Mouse (Mus musculus) G1E (cell line): Measurements from ENCODE around the gene BC035044. TPM values are rescaled to one million over a fixed set of nuclear protein-coding genes. Genes with fewer than 3 reads are reported as not detected.
"Not testable (repeated sequence)": the region's sequence is repeated elsewhere in the genome, so short reads cannot be mapped to it uniquely, and the experiment has no call there.

ENCODE experiments used
- ATAC-seq: 2 replicates; pipeline ENCODE4 v1.8.0; 2016; ENCODE audit warnings: mild to moderate bottlenecking; ENCODE audit not compliant: insufficient number of reproducible peaks, poor library complexity, low FRiP score, severe bottlenecking; ENCODE audit errors: extremely low read depth
- DNase-seq: peaks from one replicate; pipeline ENCODE4 v3.0.0; 2012; ENCODE audit warnings: low spot score
- H3K27me3 ChIP-seq: 2 replicates; pipeline ENCODE4 v1.6.1; 2012; ENCODE audit warnings: mild to moderate bottlenecking, low read length, inconsistent platforms; ENCODE audit not compliant: insufficient read depth
- H3K36me3 ChIP-seq: replicated peaks from 2 replicates; pipeline ENCODE3; 2012; ENCODE audit warnings: mild to moderate bottlenecking, inconsistent platforms
- H3K4me1 ChIP-seq: 2 replicates; pipeline ENCODE4 v1.6.1; 2012; ENCODE audit warnings: low read depth, low read length, inconsistent platforms, mixed read lengths; ENCODE audit not compliant: insufficient read depth
- H3K4me3 ChIP-seq: 2 replicates; pipeline ENCODE4 v1.5.1; 2012; ENCODE audit warnings: low read depth, mild to moderate bottlenecking, inconsistent platforms, low read length, moderate library complexity, mixed read lengths
- H3K9me3 ChIP-seq: replicated peaks from 2 replicates; pipeline ENCODE4 v1.6.1; 2012; ENCODE audit warnings: inconsistent platforms
- CTCF ChIP-seq: IDR thresholded peaks from 2 replicates; pipeline ENCODE4 v1.5.1; 2012; ENCODE audit warnings: low read depth, low read length, inconsistent platforms, mixed read lengths
- GATA1 ChIP-seq: IDR thresholded peaks from 2 replicates; pipeline ENCODE4 v1.6.1; 2012; ENCODE audit warnings: borderline replicate concordance, low read length, inconsistent platforms, mixed read lengths
- GATA2 ChIP-seq: IDR thresholded peaks from 2 replicates; pipeline ENCODE4 v1.6.1; 2012; ENCODE audit warnings: low read depth, low read length, inconsistent platforms, borderline replicate concordance
- POLR2AphosphoS5 ChIP-seq: IDR thresholded peaks from 2 replicates; pipeline ENCODE4 v1.6.1; 2012; ENCODE audit warnings: low read depth, low read length, inconsistent platforms; ENCODE audit not compliant: insufficient replicate concordance
- TAL1 ChIP-seq: conservative IDR thresholded peaks from 2 replicates; pipeline ENCODE4 v1.6.1; 2012; ENCODE audit warnings: low read depth, low read length, inconsistent platforms, mixed read lengths
- polyA plus RNA-seq: library from polyadenylated mRNA; stranded (reverse); fragments of >175 nt; gene quantifications from 2 replicates; pipeline ENCODE4 v1.2.3, GENCODE M21; 2012
- total RNA-seq, 2 experiments: library from RNA; stranded (forward) in 1 of 2; stranded (reverse) in 1 of 2; fragments of 200-1000 nt in 1 of 2; fragments of >200 nt in 1 of 2; fragmentation: Nextera tagmentation in 1 of 2; gene quantifications; 2 replicates each; pipeline ENCODE4 v1.2.3; 2014 to 2017

BC035044 gene
- total and polyA plus RNA-seq, 3 experiments: 0.05 TPM; not detected in 2

DNA sequence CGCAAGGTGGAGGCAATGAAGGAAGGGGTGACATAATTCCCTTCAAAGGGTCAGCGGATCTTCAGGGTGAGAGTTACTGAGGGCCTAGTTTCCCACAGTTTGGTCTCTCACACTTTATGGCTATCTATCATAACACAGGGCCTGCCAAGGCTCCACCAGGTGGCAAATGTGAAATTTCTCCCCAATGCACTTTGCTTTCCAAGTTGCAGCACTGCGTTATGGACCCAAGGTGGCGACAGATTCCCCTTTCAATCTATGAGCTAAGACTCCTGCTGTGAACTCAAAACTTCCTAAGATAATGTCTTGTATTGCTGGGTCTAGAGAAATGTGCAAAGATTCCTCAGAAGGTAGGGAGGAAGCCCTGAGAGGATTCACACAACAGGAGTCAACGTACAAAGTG is 82.4 kb downstream of the BC035044 start:
- H3K27me3 ChIP-seq: no peaks in the 10 kb centered on the region
- H3K9me3 ChIP-seq: peaks cover 14% of the 10 kb centered on the region
- no peak overlapping the region for H3K4me3 ChIP-seq
- H3K36me3 ChIP-seq: no peaks in the 10 kb centered on the region
- TF ChIP-seq GATA2 (no peak), POLR2AphosphoS5 (no peak), TAL1 (no peak), GATA1 (no peak), CTCF (no peak)
- no peak for ATAC-seq
- no peak for DNase-seq
- H3K4me1 ChIP-seq: no peaks in the 10 kb centered on the region

DNA sequence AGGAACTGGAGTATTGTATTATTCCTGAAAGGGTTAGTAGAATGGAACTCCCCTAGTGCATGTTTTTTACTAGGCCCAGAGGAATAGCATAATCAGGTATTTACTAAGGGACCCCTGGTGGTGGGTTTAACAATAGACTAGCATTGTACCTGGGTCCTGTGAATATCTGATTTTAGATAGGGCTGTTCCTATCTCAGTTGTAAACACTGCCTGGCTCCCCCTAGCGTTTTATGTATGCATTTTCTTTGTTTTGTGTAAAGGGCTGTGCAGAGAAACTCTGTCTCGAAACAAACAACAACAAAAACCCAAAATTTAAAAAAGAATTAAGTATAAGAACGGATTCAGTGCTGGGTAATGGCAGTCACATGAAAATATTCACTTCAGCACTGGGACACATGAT is 83.9 kb downstream of the BC035044 start:
- no peak for DNase-seq
- Histone ChIP-seq H3K9me3 (peaks cover 22% of the 10 kb centered on the region), H3K4me3 (no peak overlapping the region), H3K4me1 (peaks cover 3% of the 10 kb centered on the region; the same call in 1 of the 2 replicates), H3K27me3 (no peaks in the 10 kb centered on the region), H3K36me3 (no peaks in the 10 kb centered on the region)
- no peak for ATAC-seq
- TF ChIP-seq GATA2 (no peak), GATA1 (no peak), POLR2AphosphoS5 (no peak), CTCF (no peak), TAL1 (no peak)

DNA sequence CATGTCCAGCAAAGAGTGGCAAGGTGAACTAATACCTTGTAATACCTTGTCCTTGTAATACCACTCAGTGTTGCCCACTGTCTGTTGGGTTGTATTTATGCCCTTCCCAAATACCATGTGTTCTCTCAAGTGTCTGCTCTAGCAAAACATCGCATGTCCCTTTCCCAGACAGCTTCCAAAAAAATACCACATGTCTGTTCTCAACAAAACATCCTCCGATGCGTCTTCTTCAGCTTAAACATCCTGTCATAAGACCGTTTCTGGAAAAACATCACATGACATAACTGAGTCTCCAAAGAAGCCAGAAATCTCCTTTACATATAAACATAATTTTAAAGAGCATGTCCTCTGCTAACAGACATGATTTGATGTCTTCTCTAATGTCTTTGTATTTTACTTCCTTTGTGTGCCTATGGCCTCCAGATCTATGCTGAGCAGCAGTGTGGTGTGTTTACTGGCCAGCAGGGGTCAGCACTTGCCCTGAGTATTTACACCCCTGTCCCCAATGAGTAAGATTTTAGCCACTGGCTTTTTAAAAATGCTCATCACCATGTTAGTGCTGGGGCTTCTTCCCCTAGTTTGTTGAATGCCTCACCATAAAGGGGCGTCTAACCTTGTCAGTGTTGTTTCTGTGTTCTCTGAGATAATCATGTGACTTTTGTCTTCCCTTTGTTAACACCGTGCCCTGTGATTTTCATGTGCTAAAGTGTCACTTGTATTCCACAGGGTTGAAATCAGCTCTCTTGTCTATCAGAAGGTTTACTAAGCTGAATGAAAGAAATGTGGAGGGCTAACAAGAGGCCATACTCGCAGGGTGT is 85.9 kb downstream of the BC035044 start:
- peaks cover 17% of the 10 kb centered on the region for H3K9me3 ChIP-seq
- DNase-seq, H3K4me1 ChIP-seq, H3K27me3 ChIP-seq, H3K36me3 ChIP-seq, H3K4me3 ChIP-seq: not testable (repeated sequence)
- peak; percentile 43 for ATAC-seq

DNA sequence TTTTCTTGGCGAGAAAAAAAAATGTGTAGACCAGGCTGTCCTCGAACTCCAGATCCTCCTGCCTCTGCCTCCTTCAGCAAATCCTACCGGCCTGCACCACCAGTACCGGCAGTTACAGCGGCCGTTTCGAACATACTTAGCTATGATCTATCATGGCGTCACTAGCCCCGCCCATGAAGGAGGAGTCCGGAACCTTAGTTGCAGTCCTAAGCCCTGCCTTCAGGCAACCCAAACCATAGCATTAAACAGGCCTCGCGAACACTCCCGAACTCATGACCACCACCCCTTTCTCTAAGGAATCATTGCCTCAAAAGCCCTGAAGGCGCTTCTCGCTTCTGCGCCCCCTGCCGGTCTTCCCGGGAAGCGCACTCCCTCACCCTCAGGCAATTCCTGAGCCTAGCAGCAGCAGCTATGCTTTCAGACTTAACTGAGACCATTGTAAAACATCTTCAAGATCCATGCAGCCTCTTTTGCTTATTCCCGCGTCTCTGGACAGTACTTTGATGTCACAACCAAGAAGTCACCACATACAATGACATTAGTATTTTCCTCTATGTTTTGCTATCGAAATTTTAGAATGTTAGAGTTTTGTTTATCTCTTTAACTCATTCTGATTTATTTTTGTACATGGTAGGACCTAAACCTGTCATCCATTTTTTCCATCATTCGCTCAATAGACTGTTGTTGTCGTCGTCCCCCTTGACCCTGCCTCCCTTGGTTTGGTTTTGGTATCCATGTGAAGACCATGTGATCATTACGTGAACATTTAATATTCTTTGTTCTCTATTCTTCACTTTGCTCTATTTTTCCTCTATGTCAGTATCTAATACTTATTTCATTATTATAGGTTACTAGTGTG is 87.7 kb downstream of the BC035044 start:
- TF ChIP-seq CTCF (peak; percentile 53; the same call in 1 of the 2 replicates), TAL1 (no peak)
- ATAC-seq (peak; percentile 85), DNase-seq (peak; percentile 7)
- Histone ChIP-seq H3K4me3 (peak overlapping the region; percentile 43; the same call in 1 of the 2 replicates), H3K36me3 (no peaks in the 10 kb centered on the region), H3K9me3 (peaks cover 17% of the 10 kb centered on the region), H3K4me1 (peaks cover 5% of the 10 kb centered on the region; the same call in 1 of the 2 replicates), H3K27me3 (no peaks in the 10 kb centered on the region)

DNA sequence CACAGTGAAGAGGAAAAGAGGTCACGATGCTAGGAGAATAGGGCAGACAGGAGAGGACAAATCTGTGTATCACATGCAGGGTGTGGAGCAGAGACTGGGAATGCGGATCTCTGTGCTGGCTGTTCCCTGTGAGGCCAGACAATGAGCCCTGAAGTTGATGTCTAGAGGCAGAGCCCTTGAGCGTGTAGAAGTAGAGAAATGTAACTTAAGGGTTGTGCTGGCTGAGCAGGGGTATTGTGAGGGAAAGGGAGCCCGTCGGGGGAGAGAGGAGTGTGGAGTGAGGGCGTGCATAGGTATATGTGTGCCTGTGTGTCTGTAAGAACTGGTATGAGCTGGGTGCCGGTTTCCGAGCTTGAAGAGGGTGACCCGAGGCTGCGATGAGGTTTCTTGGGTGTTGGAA is 88.4 kb downstream of the BC035044 start:
- Histone ChIP-seq H3K4me1 (peaks cover 7% of the 10 kb centered on the region), H3K9me3 (peaks cover 17% of the 10 kb centered on the region), H3K27me3 (no peaks in the 10 kb centered on the region), H3K4me3 (peak overlapping the region; percentile 26; the same call in 1 of the 2 replicates), H3K36me3 (no peaks in the 10 kb centered on the region)
- ATAC-seq: no peak
- TF ChIP-seq GATA2 (no peak), TAL1 (no peak)
- DNase-seq: no peak

DNA sequence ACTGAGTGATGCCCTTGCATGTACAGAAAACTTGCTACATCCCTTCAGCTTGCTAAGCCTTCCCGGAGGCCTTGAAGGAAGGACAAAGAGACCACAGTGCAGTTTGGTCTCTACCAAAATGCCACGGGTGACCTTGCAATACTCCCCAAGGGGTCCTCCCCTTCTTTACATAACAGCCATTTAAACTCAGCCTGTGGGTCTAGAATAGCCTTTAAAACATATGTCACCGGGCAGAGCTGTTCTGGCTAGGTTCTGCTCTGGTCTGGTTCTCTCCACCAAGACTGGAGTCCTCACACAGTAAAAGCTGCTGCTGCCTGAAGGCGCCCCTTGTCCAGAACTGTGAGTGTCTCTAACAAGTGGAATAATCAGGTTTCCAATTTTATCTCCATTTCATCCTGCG is 90.2 kb downstream of the BC035044 start:
- not testable (repeated sequence) for DNase-seq, H3K4me1 ChIP-seq

More for the DNA sequence above, 90.2 kb downstream of the BC035044 start:
- H3K27me3 ChIP-seq, H3K4me3 ChIP-seq, H3K36me3 ChIP-seq, ATAC-seq: not testable (repeated sequence)
- H3K9me3 ChIP-seq: peaks cover 22% of the 10 kb centered on the region
